Mouse (Mus musculus): ENCODE measurements at regions not wholly inside any gene's neighbourhood (a gene's known extent, or its start where the extent isn't known, plus 50 kb on each side); places are given as distances from the start of the nearest gene placed in this dataset.

DNA sequence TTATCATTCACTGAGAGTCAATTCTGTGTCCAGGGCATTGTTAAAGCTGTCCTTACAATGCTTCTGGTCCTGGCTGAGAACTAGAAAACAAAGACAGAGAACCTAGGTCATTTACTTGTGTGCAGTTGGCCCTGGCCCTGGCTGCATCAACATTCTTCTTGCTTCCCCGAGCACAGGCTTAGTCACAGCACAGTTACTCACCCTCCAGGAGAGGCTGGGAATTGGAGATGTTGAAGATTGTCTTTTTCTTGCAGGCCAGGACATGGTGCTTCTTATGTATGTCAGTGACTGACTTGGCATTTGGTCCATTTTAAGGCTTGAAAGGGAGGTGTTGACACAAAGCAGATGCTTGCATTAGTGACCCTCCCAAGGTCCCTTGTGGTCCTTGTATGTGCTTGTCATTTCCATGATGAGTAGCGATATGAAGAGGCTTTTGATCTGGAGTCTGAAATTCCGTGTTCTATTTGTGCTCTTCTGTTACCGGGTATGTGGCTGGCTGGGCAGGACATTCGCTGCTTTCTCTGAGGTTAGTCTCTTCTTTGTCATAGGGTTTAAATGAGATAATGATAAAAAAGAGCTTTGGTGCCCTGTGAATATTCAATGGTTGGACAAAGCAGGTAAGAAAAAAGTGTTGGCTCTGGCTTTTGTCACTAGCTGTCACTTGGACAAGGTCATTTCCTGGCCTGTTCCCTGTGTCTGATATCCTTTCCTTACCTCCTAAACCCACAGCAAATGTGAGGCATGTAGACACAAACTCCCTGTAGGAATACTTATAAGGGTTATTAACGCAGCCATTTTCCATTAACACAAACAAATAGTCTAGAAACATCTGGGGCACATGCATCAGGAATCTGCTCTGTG is 285.0 kb upstream of the Gm21798 start:
- no peak for DNase-seq

GRCm38 (mm10) chr15:64533169-64533795 is 284.2 kb upstream of the Gm21798 start:
- DNase-seq: no peak

- DNase-seq: no peak
These were observed 283.3 kb upstream of the Gm21798 start for GRCm38 (mm10) chr15:64534166-64534565.

DNA sequence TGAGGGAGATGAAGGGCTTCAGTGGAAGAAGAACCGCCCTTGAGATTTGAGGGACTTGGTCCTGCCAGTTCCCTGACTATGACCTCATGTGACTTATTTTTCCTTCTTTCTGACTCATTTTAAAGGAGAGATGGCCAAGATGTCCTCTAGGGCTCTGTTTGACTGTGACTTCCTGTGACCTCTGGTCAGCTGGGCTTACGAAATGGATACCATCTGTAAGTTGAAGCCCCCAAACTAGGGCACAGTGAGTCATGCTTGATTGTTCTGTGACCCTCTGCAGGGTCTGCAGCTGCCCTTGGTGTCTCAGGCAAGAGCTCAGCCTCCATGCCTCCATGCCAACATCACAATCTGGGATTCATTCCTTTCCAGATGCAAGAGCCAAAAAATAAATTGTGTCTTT is 282.3 kb upstream of the Gm21798 start:
- no peak for DNase-seq

GRCm38 (mm10) chr15:64541395-64541794 is 276.1 kb upstream of the Gm21798 start:
- no peak for DNase-seq

- DNase-seq: no peak
These were observed 275.1 kb upstream of the Gm21798 start for GRCm38 (mm10) chr15:64542250-64542901.

- DNase-seq: no peak
These were observed 274.6 kb upstream of the Gm21798 start for GRCm38 (mm10) chr15:64542908-64543307.

GRCm38 (mm10) chr15:64546035-64546434 is 271.5 kb upstream of the Gm21798 start:
- DNase-seq: no peak

DNA sequence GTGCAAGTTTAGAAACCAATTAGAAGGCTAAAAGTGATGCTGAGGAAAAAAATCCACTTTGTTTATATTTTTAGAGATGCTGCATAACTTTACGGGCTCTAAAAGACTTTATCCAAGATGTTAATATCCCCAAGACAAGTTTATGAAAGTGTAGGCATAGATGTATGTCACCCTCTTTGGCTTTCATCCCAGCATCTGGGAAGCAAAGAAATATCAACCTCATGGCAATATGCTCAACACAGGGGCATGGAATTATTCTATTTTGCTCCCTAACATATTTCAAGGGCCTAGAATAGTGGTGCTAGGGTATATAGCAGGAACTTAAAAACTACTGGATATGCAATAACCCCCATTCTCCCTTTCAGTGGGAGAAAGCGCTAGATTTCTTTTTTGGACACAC is 260.0 kb upstream of the Gm21798 start:
- no peak for DNase-seq

- no peak for DNase-seq
These were observed 259.3 kb upstream of the Gm21798 start for GRCm38 (mm10) chr15:64558220-64558619.

DNA sequence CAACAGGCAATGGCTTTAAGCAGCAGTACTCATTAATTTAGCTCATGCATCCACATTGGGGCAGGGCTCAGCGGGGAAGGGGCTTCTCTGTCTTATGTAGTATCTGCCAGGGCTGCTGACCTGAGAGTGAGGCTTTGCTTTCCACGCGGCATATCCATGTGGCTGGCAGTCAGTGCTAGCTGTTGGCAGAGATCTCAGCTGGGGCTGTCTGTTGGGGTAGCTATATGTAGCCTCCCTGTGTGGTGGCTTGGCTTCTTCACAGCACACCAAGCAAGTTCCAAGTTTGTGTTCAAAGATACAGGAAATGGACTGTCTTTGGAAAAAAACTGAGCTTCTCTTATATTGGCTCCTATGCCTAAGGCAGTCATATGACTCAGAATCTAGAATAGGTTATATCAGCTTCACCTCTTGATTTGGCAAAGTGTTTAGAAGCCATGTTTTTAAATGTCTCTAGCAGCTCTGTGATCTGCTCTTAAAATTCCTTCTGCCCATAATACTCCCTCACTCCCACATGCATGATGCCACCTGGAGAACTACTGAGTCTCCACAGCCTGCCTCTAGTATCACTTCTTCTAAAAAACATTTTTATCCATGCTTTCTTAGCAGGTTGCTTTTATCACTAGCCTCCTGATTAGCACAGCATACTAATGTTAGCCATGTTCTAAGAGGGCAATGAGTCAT is 254.9 kb upstream of the Gm21798 start:
- DNase-seq: peak; percentile 68

GRCm38 (mm10) chr15:64564703-64565102 is 252.8 kb upstream of the Gm21798 start:
- no peak for DNase-seq

DNA sequence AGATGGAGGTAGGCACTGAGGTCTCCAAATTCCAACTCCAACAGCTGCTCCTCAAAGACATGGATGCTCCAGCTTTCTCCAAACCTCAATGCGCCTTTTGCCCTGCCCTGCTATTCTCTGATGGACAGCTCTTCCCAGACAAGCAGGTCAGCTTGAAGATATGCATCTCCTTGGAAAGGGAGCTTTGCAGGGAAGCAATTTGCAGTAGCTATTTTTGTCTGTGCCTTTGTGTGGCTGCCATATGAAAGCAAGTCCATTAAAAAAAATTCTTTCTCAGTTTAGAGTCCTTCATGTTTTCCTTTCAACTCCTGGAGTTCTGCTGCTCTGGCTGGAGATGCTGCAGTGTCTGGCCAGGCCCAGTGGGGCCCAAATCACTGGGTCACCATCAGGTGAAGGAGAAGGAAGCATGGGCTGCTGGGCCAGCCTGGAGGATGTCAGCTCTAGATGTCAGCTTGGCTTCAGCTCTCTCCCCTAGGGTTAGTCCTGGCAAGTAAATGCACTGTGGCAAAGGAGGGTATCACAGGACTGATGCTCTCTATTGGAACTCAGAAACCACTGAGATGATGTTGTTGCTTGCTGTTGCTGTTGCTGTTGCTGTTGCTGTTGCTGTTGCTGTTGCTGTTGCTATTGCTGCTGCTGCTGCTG is 240.5 kb upstream of the Gm21798 start:
- no peak for DNase-seq

GRCm38 (mm10) chr15:64578991-64579390 is 238.5 kb upstream of the Gm21798 start:
- DNase-seq: no peak

- no peak for DNase-seq
These were observed 237.0 kb upstream of the Gm21798 start for GRCm38 (mm10) chr15:64580481-64580880.

DNA sequence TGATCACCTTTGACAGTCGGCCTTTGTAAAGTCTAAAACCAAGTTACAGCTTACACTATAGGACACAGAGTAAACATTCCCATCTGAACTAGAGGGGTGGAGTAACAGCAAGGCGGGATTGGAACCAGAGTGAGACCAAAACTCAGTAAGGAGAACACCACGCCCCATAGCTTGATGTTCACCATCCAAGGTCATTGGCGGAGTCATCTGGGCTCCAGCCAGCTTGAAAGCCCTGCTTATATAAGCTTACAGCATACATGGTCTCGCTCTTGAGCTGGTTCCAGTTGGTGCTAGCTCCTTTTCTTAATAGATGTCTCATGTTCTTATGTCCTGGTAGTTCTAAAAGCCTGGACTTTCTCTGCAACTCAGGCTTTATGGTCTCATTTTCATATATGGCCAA is 236.4 kb upstream of the Gm21798 start:
- DNase-seq: no peak

DNA sequence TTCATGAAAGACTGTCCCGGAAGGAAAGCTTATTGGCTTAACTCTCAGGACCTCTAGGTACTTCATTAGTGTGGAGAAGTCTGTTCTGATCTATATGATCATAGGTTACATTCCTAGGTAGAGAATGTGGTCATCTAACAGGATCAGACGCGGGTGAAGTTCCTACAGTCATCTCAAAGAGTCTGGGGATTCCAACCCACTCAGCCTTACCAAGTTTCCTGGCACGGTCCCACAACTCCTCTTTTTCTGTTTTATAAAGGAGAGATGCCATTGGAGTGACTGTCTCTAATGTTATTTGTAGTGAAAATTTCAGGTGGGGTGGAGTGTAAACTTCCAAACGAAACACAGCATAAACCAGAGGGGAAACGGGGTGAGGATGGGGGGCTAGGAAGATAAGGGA is 233.4 kb upstream of the Gm21798 start:
- no peak for DNase-seq

DNA sequence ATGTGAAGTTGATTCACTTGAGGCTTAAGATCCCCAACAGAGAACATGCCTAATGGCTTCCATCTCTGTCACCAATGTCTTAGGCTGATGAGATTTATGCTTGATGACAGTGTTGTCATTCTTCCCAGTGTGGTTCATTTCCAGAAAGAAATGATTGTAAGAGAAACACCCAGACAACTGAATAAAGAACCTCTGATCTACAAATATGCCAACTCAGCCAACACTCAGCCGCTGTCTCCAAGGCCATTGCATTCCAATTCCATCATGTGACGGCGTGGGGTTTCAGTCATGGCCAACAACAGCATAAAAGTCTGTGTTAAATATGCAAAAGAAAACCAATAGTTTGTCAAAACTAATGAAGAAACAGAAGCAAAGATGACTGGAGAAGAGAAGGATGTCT is 230.7 kb upstream of the Gm21798 start:
- DNase-seq: no peak

DNA sequence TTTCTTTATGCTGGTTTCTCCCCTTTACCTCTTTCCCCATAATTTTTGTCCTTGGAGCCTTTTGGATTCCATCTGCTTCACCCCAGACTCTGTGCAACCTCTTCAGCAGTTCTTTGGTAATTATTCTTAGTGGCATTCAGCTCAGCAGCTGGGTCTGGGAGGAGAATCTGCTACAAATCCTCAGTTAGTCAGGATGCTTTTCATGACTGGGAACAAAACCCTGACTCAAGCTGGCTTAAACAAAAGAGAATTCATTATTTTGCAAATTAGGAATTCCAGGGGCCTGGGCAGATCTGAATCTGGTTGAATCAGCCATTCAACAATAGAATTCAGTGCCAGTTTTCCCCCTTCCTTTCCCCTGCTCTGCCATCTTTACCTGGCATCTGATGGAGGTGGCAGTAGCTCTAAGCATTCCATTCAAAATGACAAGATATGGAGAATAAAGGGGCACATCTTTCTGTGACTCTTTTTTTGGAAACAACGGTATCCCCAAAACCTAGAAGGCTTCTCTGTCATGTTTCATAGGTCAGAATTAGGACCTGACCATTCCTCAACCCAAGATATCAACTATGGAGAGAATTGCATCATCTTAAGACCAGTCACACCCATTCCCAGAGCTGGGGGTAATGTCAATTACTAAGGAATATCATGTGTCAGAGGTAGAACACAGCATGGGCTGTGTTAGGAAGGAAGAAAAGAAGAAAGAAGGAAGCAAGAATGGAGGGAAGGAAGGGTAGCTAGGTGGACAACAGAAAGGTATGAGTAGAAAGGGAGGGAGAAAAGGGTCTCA is 227.2 kb upstream of the Gm21798 start:
- no peak for DNase-seq

GRCm38 (mm10) chr15:64613503-64613902 is 204.0 kb upstream of the Gm21798 start:
- no peak for DNase-seq

GRCm38 (mm10) chr15:64618471-64618870 is 199.0 kb upstream of the Gm21798 start:
- no peak for DNase-seq

DNA sequence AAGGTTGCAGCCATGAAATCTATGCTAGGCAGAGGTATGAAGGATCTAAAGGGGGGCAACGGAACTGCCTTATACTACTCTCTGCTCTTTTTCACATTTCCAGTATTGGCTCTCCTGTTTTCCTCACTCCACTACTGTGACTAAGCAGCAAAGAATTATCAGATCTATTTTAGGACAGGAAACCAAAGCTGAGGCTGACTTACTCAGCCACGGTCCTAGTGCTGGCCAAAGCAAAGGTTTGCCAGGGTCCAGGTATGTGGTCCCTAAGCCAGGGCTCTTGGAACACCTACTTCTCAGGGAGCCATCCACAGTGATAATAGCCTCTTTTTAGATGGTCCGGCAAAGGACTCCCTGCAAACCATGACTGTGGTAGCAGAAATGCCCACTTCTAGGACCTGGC is 195.6 kb upstream of the Gm21798 start:
- no peak for DNase-seq
